Mouse (Mus musculus) small intestine, adult 2 months (tissue): ENCODE data around the gene Gigyf2. TPM values are rescaled to one million over a fixed set of nuclear protein-coding genes. Genes with fewer than 3 reads are reported as not detected.
A peak's percentile ranks its signal among the peaks of the same experiment; 100 is the strongest.
"Not testable (repeated sequence)": the region's sequence is repeated elsewhere in the genome, so short reads cannot be mapped to it uniquely, and the experiment has no call there.

ENCODE experiments used
- H3K27ac ChIP-seq: fragments of 200-500 bp; 2 replicates; pipeline ENCODE4 v1.5.1; 2012; ENCODE audit warnings: low read depth, low read length, control low read depth, inconsistent platforms; ENCODE audit not compliant: insufficient read depth
- H3K27me3 ChIP-seq: fragments of 200-500 bp; 2 replicates; pipeline ENCODE4 v1.6.1; 2012; ENCODE audit warnings: mild to moderate bottlenecking, moderate library complexity, low read length, inconsistent platforms; ENCODE audit not compliant: control insufficient read depth, insufficient read depth
- H3K36me3 ChIP-seq: fragments of 200-500 bp; 2 replicates; pipeline ENCODE4 v1.6.1; 2012; ENCODE audit warnings: mild to moderate bottlenecking, low read length, control low read depth, inconsistent platforms; ENCODE audit not compliant: control insufficient read depth, insufficient read depth
- H3K4me1 ChIP-seq: fragments of 200-500 bp; 2 replicates; pipeline ENCODE4 v1.6.1; 2012; ENCODE audit warnings: low read length, inconsistent platforms, mixed read lengths; ENCODE audit not compliant: control insufficient read depth, insufficient read depth, insufficient read length
- H3K4me3 ChIP-seq: fragments of 200-500 bp; 2 replicates; pipeline ENCODE4 v1.5.1; 2012; ENCODE audit warnings: low read depth, mild to moderate bottlenecking, control low read depth, inconsistent platforms, low read length, moderate library complexity
- CTCF ChIP-seq: fragments of 200-500 bp; IDR thresholded peaks from 2 replicates; pipeline ENCODE4 v1.5.1; 2012; ENCODE audit warnings: low read depth, mild to moderate bottlenecking, control low read depth, inconsistent platforms, low read length, moderate library complexity, mixed read lengths; ENCODE audit not compliant: insufficient replicate concordance, insufficient read length; ENCODE audit errors: extremely low read depth
- POLR2A ChIP-seq: fragments of 200-500 bp; IDR thresholded peaks from 2 replicates; pipeline ENCODE4 v1.6.1; 2012; ENCODE audit warnings: low read depth, mild to moderate bottlenecking, control low read depth, inconsistent platforms, low read length, moderate library complexity
- WGBS: fragments of 180-500 bp; shearing (Covaris S2); methylation state at CpG from one replicate; pipeline ENCODE4 v1.1.7; 2018; 5-methylcytosine and 5-hydroxymethylcytosine counted together
- polyA plus RNA-seq: library from polyadenylated mRNA; depleted of rRNA; stranded (reverse); fragments of >200 nt; gene quantifications from 2 replicates; pipeline ENCODE4 v1.2.3, GENCODE M21; 2012

Gigyf2 gene
- polyA plus RNA-seq, 1 experiment, result 26.0 TPM

GRCm38 (mm10) chr1:87447183-87448104, 120.6 kb downstream of the Gigyf2 start:
- H3K36me3 ChIP-seq, result peaks cover 61% of the 10 kb centered on the region
- H3K27ac ChIP-seq, result no peak overlapping the region
- WGBS, result 40% methylated on average over 5 of the region's 5 CpGs
- H3K4me3 ChIP-seq, result no peak overlapping the region
- TF ChIP-seq POLR2A (no peak), CTCF (peak; percentile 75; the same call in 1 of the 2 replicates)
- H3K27me3 ChIP-seq, result no peaks in the 10 kb centered on the region
- H3K4me1 ChIP-seq, result no peaks in the 10 kb centered on the region

GRCm38 (mm10) chr1:87449432-87449831, 122.6 kb downstream of the Gigyf2 start:
- Histone ChIP-seq H3K27ac (no peak overlapping the region), H3K36me3 (peaks cover 46% of the 10 kb centered on the region), H3K4me3 (no peak overlapping the region), H3K4me1 (no peaks in the 10 kb centered on the region), H3K27me3 (no peaks in the 10 kb centered on the region)
- WGBS, result 71% methylated on average over 4 of the region's 4 CpGs
- no peak for TF ChIP-seq CTCF
- TF ChIP-seq POLR2A, result no peak

- no peak for TF ChIP-seq POLR2A
- no peak for TF ChIP-seq CTCF
- H3K4me1 ChIP-seq, result no peaks in the 10 kb centered on the region
- no peak overlapping the region for H3K4me3 ChIP-seq
- H3K36me3 ChIP-seq, result 0 out of 2 replicates have a peak, but pooled peaks cover 1% of the 10 kb centered on the region
- no peaks in the 10 kb centered on the region for H3K27me3 ChIP-seq
- WGBS, result 87% methylated on average over 1 of the region's 1 CpGs
- no peak overlapping the region for H3K27ac ChIP-seq
These were observed 129.6 kb downstream of the Gigyf2 start for GRCm38 (mm10) chr1:87456425-87456824.

- H3K36me3 ChIP-seq, result no peaks in the 10 kb centered on the region
- 83% methylated on average over 4 of the region's 4 CpGs for WGBS
- no peak overlapping the region for H3K4me3 ChIP-seq
- no peaks in the 10 kb centered on the region for H3K4me1 ChIP-seq
- no peaks in the 10 kb centered on the region for H3K27me3 ChIP-seq
- TF ChIP-seq POLR2A (no peak), CTCF (no peak)
- no peak overlapping the region for H3K27ac ChIP-seq
These were observed 131.2 kb downstream of the Gigyf2 start for GRCm38 (mm10) chr1:87458045-87458444.

GRCm38 (mm10) chr1:87459856-87460255, 133.1 kb downstream of the Gigyf2 start:
- not testable (repeated sequence) for H3K4me3 ChIP-seq, H3K36me3 ChIP-seq, H3K4me1 ChIP-seq, H3K27ac ChIP-seq, H3K27me3 ChIP-seq
- WGBS, result 77% methylated on average over 6 of the region's 7 CpGs

GRCm38 (mm10) chr1:87467469-87467868, 140.7 kb downstream of the Gigyf2 start:
- Histone ChIP-seq H3K4me1 (peaks cover 4% of the 10 kb centered on the region), H3K27me3 (no peaks in the 10 kb centered on the region), H3K4me3 (no peak overlapping the region), H3K27ac (no peak overlapping the region), H3K36me3 (no peaks in the 10 kb centered on the region)
- 42% methylated on average over 9 of the region's 9 CpGs for WGBS
- TF ChIP-seq CTCF (no peak), POLR2A (no peak)

GRCm38 (mm10) chr1:87468321-87468720, 141.5 kb downstream of the Gigyf2 start:
- TF ChIP-seq CTCF (no peak), POLR2A (no peak)
- 57% methylated on average over 6 of the region's 6 CpGs for WGBS
- Histone ChIP-seq H3K27me3 (no peaks in the 10 kb centered on the region), H3K36me3 (no peaks in the 10 kb centered on the region), H3K4me1 (peaks cover 9% of the 10 kb centered on the region), H3K4me3 (no peak overlapping the region), H3K27ac (no peak overlapping the region)

- not testable (repeated sequence) for H3K4me3 ChIP-seq, H3K27me3 ChIP-seq, H3K36me3 ChIP-seq, H3K27ac ChIP-seq, H3K4me1 ChIP-seq
- 57% methylated on average over 9 of the region's 10 CpGs for WGBS
These were observed 143.2 kb downstream of the Gigyf2 start, which contains the start of gene Snorc for GRCm38 (mm10) chr1:87469971-87470370. Gene Snorc (plus strand): TSS chr1:87470271.
